Mouse (Mus musculus) hindbrain, postnatal 0 days (tissue): Measurements from ENCODE around the gene Trpm3. TPM values are rescaled to one million over a fixed set of nuclear protein-coding genes. Genes with fewer than 3 reads are reported as not detected.
A peak's percentile ranks its signal among the peaks of the same experiment; 100 is the strongest.

Experiments used
- ATAC-seq: fragments of 200-750 bp; cut with Nextera tagmentation; 2 replicates; pipeline ENCODE4 v1.8.0; 2017; ENCODE audit warnings: mild to moderate bottlenecking, moderate TSS enrichment, moderate library complexity
- DNase-seq: peaks from one replicate; pipeline ENCODE4 v3.0.0-alpha.2; 2015; ENCODE audit warnings: low spot score
- H3K27ac ChIP-seq: fragments of 300-500 bp; sonication (generic); 2 replicates; pipeline ENCODE4 v1.5.1; 2014; ENCODE audit warnings: mild to moderate bottlenecking
- H3K27me3 ChIP-seq: fragments of 300-500 bp; sonication (generic); 2 replicates; pipeline ENCODE4 v1.6.1; 2014; ENCODE audit warnings: low read length, mixed read lengths; ENCODE audit not compliant: insufficient read depth
- H3K36me3 ChIP-seq: fragments of 300-500 bp; sonication (generic); 2 replicates; pipeline ENCODE4 v1.6.1; 2014; ENCODE audit warnings: low read length, mixed read lengths; ENCODE audit not compliant: insufficient read depth
- H3K4me1 ChIP-seq: fragments of 300-500 bp; sonication (generic); 2 replicates; pipeline ENCODE4 v1.6.1; 2014; ENCODE audit warnings: antibody characterized with exemption, low read length, mixed read lengths; ENCODE audit not compliant: insufficient read depth
- H3K4me2 ChIP-seq: fragments of 300-500 bp; sonication (generic); 2 replicates; pipeline ENCODE4 v1.6.1; 2014; ENCODE audit warnings: low read depth, mild to moderate bottlenecking, low read length, moderate library complexity, mixed read lengths
- H3K4me3 ChIP-seq: fragments of 300-500 bp; sonication (generic); 2 replicates; pipeline ENCODE4 v1.5.1; 2014; ENCODE audit warnings: low read length
- H3K9ac ChIP-seq: fragments of 300-500 bp; sonication (generic); replicated peaks from 2 replicates; pipeline ENCODE4 v1.6.1; 2014; ENCODE audit warnings: mild to moderate bottlenecking, low read length, moderate library complexity, mixed read lengths
- H3K9me3 ChIP-seq: fragments of 300-500 bp; sonication (generic); 2 replicates; pipeline ENCODE4 v1.6.1; 2016; ENCODE audit warnings: low read length, mixed read lengths
- CTCF ChIP-seq: IDR thresholded peaks from 2 replicates; pipeline ENCODE4 v1.5.1; 2016; ENCODE audit warnings: antibody characterized with exemption, control low read depth, low read depth
- WGBS: fragments of 180-500 bp; shearing (Covaris S2); extraction: QIAGEN DNeasy Blood & Tissue Kit; methylation state at CpG from one replicate; pipeline ENCODE4 v1.1.7; 2014; 5-methylcytosine and 5-hydroxymethylcytosine counted together
- polyA plus RNA-seq: library from polyadenylated mRNA; unstranded; fragments of >200 nt; fragmentation: Nextera tagmentation; extraction: Ambion mirVana; gene quantifications from 2 replicates; pipeline ENCODE4 v1.2.1, GENCODE M21; 2015
- total RNA-seq: library from RNA; depleted of rRNA; stranded (reverse); fragments of >200 nt; gene quantifications from 2 replicates; pipeline ENCODE4 v1.2.3, GENCODE M21; 2014

Gene Trpm3
- total and polyA plus RNA-seq, 2 experiments from 2014 or later = 44.1 to 63.5 TPM

DNA sequence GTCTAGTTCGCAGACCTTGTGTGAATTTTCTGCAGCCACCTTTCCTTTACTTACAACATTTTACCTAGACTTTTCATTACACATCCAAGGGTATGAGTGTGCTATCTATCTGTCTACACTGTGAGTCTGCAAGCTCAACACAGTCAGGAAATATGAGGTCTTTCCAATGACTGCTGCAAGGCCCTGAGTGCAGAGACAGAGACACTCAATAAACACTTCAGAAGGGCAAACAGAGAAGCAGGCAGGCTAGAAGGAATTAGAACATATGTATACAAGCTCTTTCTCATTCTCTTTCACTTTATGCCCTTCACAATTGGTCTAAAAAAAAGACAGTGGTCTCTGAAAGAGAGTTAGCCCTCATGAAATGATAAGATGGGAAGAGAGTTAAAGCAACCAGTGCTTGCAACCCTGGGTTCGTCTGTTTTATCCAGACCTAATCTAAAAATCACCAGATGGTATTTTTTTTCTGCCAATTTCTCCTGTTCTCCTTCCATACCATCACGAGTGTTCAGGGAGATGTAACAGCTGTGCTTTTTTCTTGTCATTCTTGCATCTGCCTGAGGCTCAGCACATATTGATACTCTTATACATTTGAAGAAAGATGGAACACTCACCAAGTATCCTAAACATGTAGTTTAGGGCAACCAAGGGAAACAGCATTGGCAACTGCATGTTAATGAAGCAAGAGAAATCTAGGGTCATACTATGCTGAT lies 486.1 kb downstream of the Trpm3 start:
- Histone ChIP-seq H3K4me1 (no peaks in the 10 kb centered on the region), H3K27ac (no peak overlapping the region), H3K9ac (no peak overlapping the region), H3K9me3 (no peaks in the 10 kb centered on the region), H3K36me3 (no peaks in the 10 kb centered on the region), H3K4me2 (no peak overlapping the region), H3K27me3 (no peaks in the 10 kb centered on the region), H3K4me3 (no peak overlapping the region)
- no peak for DNase-seq
- 63% methylated on average over 3 of the region's 3 CpGs for WGBS
- ATAC-seq = no peak
- TF ChIP-seq CTCF = no peak

DNA sequence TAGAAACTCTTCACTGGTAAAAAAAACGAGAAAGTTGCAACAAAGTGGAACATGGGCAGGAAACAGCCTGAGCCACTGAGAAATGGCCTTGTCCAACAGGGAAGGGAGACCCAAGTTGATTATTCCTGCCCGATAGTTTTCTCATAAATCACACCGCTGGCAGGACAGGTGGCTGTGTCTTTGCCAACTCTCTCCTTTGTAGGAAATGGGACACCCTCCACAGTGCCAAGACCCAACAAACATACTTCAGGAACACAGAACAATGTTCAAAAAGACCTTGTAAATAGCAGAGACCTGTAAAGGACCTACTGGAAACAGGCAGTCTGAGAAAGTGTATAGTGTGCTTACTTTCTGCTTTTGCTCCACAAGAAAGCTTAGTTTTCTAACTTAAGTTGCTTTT lies 490.0 kb downstream of the Trpm3 start:
- Histone ChIP-seq H3K36me3 (no peaks in the 10 kb centered on the region), H3K27me3 (no peaks in the 10 kb centered on the region), H3K9me3 (no peaks in the 10 kb centered on the region), H3K4me2 (no peak overlapping the region), H3K4me1 (no peaks in the 10 kb centered on the region), H3K27ac (no peak overlapping the region), H3K4me3 (no peak overlapping the region), H3K9ac (no peak overlapping the region)
- peak; percentile 33 for DNase-seq
- 76% methylated on average over 3 of the region's 3 CpGs for WGBS
- TF ChIP-seq CTCF = no peak
- ATAC-seq = peak; percentile 45; the same call in 1 of the 2 replicates

DNA sequence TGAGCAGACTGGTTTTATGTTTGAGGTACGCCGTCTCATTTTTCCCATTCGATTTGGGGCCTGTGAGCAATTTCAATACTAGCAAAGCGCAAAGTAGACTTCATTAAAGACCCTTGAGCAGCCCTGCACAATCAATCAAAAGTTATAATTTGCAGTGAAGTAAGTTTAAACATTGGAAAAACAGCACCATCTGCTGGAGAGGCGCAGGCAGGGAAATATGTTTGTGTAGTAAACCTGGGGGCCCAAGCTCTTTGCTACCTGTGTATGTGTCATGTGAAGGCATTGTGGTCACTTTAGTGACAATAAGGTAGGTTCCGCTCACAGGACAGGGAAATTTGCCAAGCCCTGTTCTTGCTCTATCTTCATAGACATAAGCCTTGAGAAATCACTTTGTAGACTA lies 492.5 kb downstream of the Trpm3 start:
- no peaks in the 10 kb centered on the region for H3K27me3 ChIP-seq
- H3K4me3 ChIP-seq = no peak overlapping the region
- peak; percentile 63 for TF ChIP-seq CTCF
- peak; percentile 41 for DNase-seq
- H3K36me3 ChIP-seq = no peaks in the 10 kb centered on the region
- H3K9ac ChIP-seq = no peak overlapping the region
- peak overlapping the region; percentile 36; the same call in 1 of the 2 replicates for H3K27ac ChIP-seq
- no peak for ATAC-seq
- WGBS = 88% methylated on average over 6 of the region's 6 CpGs
- no peaks in the 10 kb centered on the region for H3K4me1 ChIP-seq
- no peak overlapping the region for H3K4me2 ChIP-seq
- H3K9me3 ChIP-seq = no peaks in the 10 kb centered on the region

DNA sequence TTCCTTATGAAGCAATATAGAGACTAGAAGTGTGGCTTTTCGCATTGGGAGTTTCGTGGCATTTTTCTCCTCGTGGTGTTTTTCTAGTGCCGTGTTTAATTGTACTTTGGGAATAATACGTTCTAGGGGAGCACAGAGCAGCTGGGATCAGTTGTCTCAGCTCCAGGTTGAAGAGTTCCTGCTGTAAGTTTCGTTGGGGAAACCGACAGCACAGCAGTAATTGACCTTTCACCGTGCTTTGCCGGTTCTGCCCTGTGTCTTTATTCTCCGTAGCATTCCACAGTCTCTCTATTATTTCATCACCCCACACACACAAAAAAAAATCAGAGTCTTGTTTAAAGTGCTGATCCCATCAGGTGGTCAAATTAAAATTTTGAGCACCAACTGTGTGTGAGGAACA lies 496.8 kb downstream of the Trpm3 start:
- no peak overlapping the region for H3K9ac ChIP-seq
- ATAC-seq (no peak), DNase-seq (no peak)
- H3K4me2 ChIP-seq = no peak overlapping the region
- H3K27ac ChIP-seq = no peak overlapping the region
- no peaks in the 10 kb centered on the region for H3K9me3 ChIP-seq
- no peak for TF ChIP-seq CTCF
- H3K36me3 ChIP-seq = no peaks in the 10 kb centered on the region
- no peaks in the 10 kb centered on the region for H3K4me1 ChIP-seq
- H3K4me3 ChIP-seq = no peak overlapping the region
- no peaks in the 10 kb centered on the region for H3K27me3 ChIP-seq
- 24% methylated on average over 10 of the region's 10 CpGs for WGBS

DNA sequence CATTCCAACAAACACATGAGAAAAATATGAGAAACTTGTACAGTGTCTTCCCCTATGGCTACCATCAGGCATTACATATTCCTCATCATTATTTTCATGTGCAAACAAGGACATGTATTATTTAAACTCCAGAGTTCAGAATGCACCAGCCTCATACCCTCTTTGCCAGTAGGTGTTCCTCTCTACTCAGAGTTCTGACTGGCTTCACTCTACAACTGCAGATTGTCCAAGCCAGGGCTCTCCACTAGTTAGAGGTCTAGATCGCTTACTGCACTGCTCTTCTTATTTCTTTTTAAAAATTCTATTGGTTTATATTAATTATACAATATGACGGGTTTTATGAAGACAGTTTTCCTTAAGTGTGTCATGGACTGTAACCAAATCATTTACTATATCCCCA lies 498.9 kb downstream of the Trpm3 start:
- Histone ChIP-seq H3K4me3 (no peak overlapping the region), H3K36me3 (no peaks in the 10 kb centered on the region), H3K4me1 (no peaks in the 10 kb centered on the region), H3K4me2 (no peak overlapping the region), H3K9me3 (no peaks in the 10 kb centered on the region), H3K9ac (no peak overlapping the region), H3K27me3 (no peaks in the 10 kb centered on the region), H3K27ac (no peak overlapping the region)
- ATAC-seq = no peak
- no peak for DNase-seq
- WGBS = 90% methylated on average over 2 of the region's 2 CpGs
- TF ChIP-seq CTCF = 0 out of 2 replicates have a peak, but pooled peaks have one; percentile 9

DNA sequence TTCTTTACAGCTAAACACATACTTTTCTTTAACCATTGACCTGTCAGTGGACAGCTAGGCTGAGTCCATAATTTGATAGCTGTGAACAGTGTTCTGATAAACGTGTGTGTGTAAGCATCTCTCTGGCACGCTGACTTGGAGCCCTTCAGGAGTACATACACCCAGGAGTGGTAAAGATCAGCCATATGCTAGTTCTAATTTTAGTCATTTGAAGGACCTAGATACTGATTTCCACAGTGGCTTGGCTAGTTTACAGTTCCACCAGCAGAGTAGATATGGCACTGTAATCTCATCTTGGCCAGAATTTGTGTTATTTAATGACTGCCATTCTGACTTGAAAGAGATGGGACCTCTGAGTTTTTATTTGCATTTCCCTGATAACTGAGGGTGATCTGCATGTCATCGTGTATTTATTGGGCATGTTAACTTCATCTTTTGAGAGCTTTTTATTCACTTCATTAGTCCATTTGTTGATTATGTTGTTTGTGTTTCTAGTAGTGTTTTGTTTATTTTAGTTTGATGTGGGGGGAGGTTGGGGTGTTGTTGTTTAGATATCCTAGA lies 499.6 kb downstream of the Trpm3 start:
- no peaks in the 10 kb centered on the region for H3K4me1 ChIP-seq
- H3K4me3 ChIP-seq = no peak overlapping the region
- no peak overlapping the region for H3K27ac ChIP-seq
- TF ChIP-seq CTCF = no peak
- H3K4me2 ChIP-seq = no peak overlapping the region
- no peak overlapping the region for H3K9ac ChIP-seq
- H3K36me3 ChIP-seq = no peaks in the 10 kb centered on the region
- H3K9me3 ChIP-seq = no peaks in the 10 kb centered on the region
- whole genome bisulfite sequencing = 71% methylated on average over 3 of the region's 3 CpGs
- no peak for DNase-seq
- H3K27me3 ChIP-seq = no peaks in the 10 kb centered on the region
- no peak for ATAC-seq

DNA sequence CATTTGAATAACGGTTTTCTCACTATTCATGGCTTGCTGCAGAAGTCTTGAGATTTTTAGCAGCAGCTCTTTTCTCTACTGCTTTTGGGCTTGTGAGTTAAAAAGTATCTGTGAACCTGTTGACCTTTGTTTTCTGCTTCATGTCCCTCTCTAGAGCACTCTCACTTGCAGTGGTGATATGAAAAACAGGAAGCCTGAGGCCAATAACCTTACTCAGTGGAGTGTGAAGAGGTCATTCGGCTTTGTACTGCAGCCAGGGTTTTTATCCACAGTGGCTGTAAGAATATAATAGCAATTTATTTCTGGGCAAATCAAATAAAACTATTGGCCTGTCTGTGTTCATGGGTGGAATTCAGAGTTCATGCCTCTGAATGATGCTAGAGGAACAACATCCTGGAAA lies 503.3 kb downstream of the Trpm3 start:
- no peaks in the 10 kb centered on the region for H3K4me1 ChIP-seq
- H3K27ac ChIP-seq = no peak overlapping the region
- H3K9ac ChIP-seq = no peak overlapping the region
- H3K4me3 ChIP-seq = no peak overlapping the region
- H3K9me3 ChIP-seq = no peaks in the 10 kb centered on the region
- H3K4me2 ChIP-seq = no peak overlapping the region
- no peaks in the 10 kb centered on the region for H3K36me3 ChIP-seq
- TF ChIP-seq CTCF = no peak
- DNase-seq = no peak
- no peak for ATAC-seq
- H3K27me3 ChIP-seq = no peaks in the 10 kb centered on the region
- WGBS = 15% methylated on average over 2 of the region's 2 CpGs
